Mouse (Mus musculus): ENCODE data around the gene Srpk1.
A peak's percentile ranks its signal among the peaks of the same experiment; 100 is the strongest.

Srpk1 gene

DNA sequence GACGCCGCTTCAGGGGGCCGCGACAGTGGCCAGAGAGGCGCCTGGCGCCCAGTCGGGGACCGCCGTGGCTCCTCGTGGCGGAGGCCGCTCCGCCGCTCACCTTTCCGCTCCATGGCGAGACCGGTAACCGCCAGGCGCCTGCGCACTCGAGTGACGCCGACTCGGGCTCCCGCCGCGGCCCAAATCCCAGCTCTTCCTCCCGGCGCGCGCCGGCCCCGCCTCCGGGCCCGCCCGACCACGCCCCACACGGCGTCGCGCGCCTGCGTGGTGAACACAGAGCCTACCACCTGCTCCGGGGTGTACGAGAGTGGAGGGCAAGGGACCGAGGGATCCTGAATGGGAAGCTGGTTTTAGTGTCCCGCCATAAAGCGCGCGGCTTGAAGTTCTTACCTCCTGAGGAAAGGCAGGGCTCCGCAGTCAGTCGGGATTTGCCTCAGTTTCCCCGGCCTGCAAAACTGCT lies at the start of gene Srpk1:
TSS of gene Srpk1 (minus strand) at position 410 of the 460 bp plus-strand sequence.
- DNase-seq (ENCODE audit: low read depth, low spot score), result peak; percentile 94

GRCm38 (mm10) chr17:28659564-28659963 lies 37.1 kb upstream of the Srpk1 start:
- no peak for DNase-seq (ENCODE audit: low read depth, low spot score)

GRCm38 (mm10) chr17:28657936-28658335 lies 35.4 kb upstream of the Srpk1 start:
- no peak for DNase-seq (ENCODE audit: low read depth, low spot score)

DNA sequence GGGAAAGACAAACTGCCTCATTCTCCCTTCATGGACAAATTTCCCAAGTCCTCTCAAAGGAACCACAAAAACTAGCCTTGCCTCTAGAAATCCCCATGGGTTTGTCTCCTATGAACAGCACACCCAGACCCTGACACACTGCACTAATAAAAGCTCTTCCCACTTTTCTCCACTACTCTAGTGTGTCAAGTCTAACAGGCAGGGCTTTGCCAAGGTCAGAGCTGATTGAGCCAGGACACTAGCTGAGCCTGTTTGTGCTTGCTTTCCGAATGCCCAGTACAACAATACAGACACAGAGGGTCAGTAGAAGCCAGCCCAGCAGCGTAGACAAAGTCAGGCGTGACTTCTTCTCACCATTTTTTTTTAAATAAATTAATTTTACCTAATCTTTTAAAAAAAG lies 27.8 kb upstream of the Srpk1 start:
- no peak for DNase-seq (ENCODE audit: low read depth, low spot score)

DNA sequence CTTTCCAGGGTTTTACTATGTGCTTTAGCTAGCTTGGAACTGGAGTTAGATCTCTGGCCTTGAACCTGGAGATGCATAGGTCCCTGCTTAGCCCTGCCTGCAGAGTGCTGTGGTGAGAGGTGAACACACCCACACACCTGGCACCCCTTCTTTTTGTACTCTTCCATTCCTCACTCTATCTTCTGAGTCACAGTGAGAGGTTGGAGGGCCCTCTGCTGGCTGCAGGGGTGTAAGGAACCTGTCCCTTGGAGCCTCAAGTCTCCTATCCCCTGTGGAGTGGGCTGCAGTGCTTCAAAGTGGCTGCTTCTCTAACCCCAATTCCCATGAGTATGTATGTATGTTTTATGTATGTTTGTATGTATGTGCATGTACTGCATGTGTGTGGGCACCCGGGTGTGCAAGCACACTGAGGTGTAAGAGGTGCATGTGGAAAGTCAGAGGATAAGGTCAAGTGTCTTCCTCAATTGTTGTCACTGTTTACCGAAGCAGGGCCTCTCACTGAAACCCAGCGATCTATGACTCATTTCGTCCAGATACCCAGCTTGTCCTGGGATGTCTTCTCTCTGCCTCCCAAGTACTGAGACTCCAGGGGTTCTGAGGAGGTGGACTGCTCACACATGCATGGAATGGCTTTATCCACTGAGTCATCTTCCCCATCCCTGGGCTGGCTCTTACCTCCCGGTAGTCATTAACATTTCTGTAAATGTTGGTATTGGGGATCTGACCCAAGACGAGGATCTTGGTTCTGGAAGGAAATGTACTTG lies 26.3 kb upstream of the Srpk1 start:
- DNase-seq (ENCODE audit: low read depth, low spot score), result peak; percentile 63

GRCm38 (mm10) chr17:28646221-28646620 lies 23.7 kb upstream of the Srpk1 start:
- peak; percentile 91 for DNase-seq (ENCODE audit: low read depth, low spot score)

GRCm38 (mm10) chr17:28644112-28644511 lies 21.6 kb upstream of the Srpk1 start:
- DNase-seq (ENCODE audit: low read depth, low spot score), result no peak

GRCm38 (mm10) chr17:28643697-28644096 lies 21.2 kb upstream of the Srpk1 start:
- peak; percentile 46 for DNase-seq (ENCODE audit: low read depth, low spot score)

DNA sequence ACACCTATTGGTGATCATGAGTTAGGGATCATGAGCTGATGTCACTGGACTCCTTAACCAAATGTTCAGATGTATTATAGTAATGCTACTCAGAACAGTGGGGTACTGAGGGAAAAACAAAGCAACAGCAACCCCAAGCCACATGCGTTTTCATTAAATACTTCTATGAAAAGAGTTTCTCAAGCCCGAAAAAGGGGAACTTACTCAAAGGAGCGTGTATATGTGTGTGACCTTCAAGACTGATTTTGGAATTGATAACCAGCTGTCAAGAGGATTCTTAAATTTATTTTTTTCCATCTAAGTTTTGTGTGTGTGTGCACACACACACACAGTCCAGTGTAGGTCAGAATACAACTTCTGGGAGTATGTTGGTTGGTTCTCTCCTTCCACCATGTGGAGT lies 17.6 kb upstream of the Srpk1 start:
- no peak for DNase-seq (ENCODE audit: low read depth, low spot score)

- no peak for DNase-seq (ENCODE audit: low read depth, low spot score)
Observed at GRCm38 (mm10) chr17:28637711-28638690, 15.5 kb upstream of the Srpk1 start.

DNA sequence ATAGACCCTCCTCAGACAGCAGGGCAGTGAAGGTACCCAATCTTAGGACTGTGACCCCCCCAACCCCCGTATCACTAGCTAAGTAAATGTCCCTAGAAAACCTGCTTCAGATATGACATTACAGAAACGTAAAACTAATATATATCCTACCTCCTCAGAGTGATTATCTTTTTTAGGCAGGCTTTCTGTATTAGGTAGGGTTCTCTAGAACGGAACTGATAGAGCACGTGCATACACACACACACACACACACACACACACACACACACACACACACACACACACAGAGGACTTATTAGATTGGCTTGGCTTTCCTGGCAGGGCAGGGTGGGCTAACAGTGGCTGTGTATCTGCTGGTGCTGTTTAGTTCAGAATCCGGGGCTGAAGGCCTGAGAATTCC lies 13.3 kb upstream of the Srpk1 start:
- DNase-seq (ENCODE audit: low read depth, low spot score), result no peak

- DNase-seq (ENCODE audit: low read depth, low spot score), result peak; percentile 55
Observed at GRCm38 (mm10) chr17:28629125-28629524, 6.6 kb upstream of the Srpk1 start.

- peak; percentile 68 for DNase-seq (ENCODE audit: low read depth, low spot score)
Observed at GRCm38 (mm10) chr17:28628248-28629124, 6.0 kb upstream of the Srpk1 start.

DNA sequence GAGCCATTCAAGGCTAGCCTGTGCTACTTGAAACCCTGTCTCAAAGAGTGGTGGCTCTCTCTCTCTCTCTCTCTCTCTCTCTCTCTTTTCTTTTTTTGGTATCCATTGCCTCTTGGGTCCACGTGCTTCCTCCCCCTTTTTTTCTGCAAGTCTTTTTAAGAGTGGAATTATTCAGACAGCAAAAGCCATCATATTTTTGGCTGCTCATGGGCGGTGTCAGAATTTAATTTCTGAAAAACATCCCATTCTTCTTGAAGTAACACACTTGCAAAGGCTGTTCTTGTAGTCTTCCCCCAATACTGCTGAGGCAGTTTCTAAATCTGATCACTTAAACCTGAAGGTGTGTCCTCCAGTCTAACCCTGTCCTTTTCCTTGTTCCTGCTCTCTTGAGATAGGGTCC lies 4.4 kb upstream of the Srpk1 start:
- DNase-seq (ENCODE audit: low read depth, low spot score), result no peak

DNA sequence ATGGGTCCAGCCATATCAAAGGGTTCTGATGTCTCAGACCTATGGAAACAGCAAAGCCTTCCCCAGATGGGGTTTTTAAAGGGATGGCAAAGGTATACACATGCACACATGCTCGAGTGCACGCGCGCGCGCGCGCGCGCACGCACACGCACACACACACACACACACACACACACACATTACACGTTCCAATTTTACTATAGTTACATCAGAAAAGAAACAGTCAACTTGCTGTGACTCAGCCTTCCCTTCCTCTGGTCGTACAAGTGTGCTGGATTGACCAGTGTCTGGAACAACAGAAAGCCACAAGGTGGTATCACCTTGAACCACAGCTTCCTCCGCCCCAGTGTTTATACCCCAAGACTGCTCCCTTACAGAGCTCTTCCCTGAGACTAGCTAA lies 2.8 kb upstream of the Srpk1 start:
- DNase-seq (ENCODE audit: low read depth, low spot score), result no peak

DNA sequence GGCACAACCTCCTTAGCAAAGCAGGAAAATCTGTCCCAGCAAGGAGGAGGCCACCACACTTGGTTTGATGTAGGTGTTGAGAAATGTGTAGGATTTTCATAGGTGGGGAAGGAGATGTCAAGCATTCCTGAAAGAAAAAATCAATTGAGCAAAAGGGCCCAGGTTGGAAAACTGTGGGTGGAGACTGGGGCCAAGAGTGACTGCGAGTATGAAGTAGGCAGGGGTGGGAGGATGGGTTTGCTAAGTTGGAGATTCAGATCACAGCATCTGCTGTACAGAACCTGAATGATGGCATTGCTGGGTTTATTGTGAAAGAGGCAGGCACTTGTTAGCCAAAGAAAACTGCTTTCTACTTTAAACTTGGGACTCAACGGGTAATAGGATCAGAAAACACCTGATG lies 2.3 kb upstream of the Srpk1 start:
- DNase-seq (ENCODE audit: low read depth, low spot score), result no peak

- DNase-seq (ENCODE audit: low read depth, low spot score), result peak; percentile 66
Observed at GRCm38 (mm10) chr17:28621381-28622299, 869 bp downstream of the Srpk1 start.

- no peak for DNase-seq (ENCODE audit: low read depth, low spot score)
Observed at GRCm38 (mm10) chr17:28618775-28619174, 3.7 kb downstream of the Srpk1 start.

GRCm38 (mm10) chr17:28618124-28618523 lies 4.4 kb downstream of the Srpk1 start:
- DNase-seq (ENCODE audit: low read depth, low spot score), result no peak

- DNase-seq (ENCODE audit: low read depth, low spot score), result no peak
Observed at GRCm38 (mm10) chr17:28617636-28618035, 4.9 kb downstream of the Srpk1 start.

Data from ZHBTc4 (cell line).